Mouse (Mus musculus) erythroblast, embryonic 14.5 days (primary cell): ENCODE measurements around the gene Litaf. TPM values are rescaled to one million over a fixed set of nuclear protein-coding genes. Genes with fewer than 3 reads are reported as not detected.

Experiments
- H3K27me3 ChIP-seq: 2 replicates; pipeline ENCODE4 v1.6.1; 2012; ENCODE audit warnings: inconsistent platforms; ENCODE audit not compliant: control insufficient read depth
- H3K36me3 ChIP-seq: 2 replicates; pipeline ENCODE4 v1.6.1; 2012; ENCODE audit warnings: mild to moderate bottlenecking, inconsistent platforms; ENCODE audit not compliant: control insufficient read depth
- H3K4me1 ChIP-seq: 2 replicates; pipeline ENCODE4 v1.6.1; 2012; ENCODE audit warnings: inconsistent platforms; ENCODE audit not compliant: control insufficient read depth
- H3K4me3 ChIP-seq: replicated peaks from 2 replicates; pipeline ENCODE3; 2012; ENCODE audit warnings: moderate library complexity, mild to moderate bottlenecking, inconsistent platforms
- H3K9me3 ChIP-seq: 2 replicates; pipeline ENCODE4 v1.6.1; 2012; ENCODE audit warnings: low read length, inconsistent platforms, mixed read lengths; ENCODE audit not compliant: control insufficient read depth
- GATA1 ChIP-seq: IDR thresholded peaks from 2 replicates; pipeline ENCODE4 v1.6.1; 2012; ENCODE audit warnings: low read length, inconsistent platforms, mixed read lengths
- TAL1 ChIP-seq: IDR thresholded peaks from 3 replicates; pipeline ENCODE4 v1.6.1; 2012; ENCODE audit warnings: low read length, inconsistent platforms, mixed read lengths
- polyA plus RNA-seq: library from polyadenylated mRNA; stranded (reverse); fragments of >175 nt; gene quantifications from 2 replicates; pipeline ENCODE4 v1.2.3, GENCODE M21; 2012

Gene Litaf
- polyA plus RNA-seq, 1 experiment = 1.1 TPM

- Histone ChIP-seq H3K36me3 (no peaks in the 10 kb centered on the region), H3K9me3 (peaks cover 7% of the 10 kb centered on the region), H3K4me1 (no peaks in the 10 kb centered on the region), H3K27me3 (no peaks in the 10 kb centered on the region), H3K4me3 (no peak overlapping the region)
- no peak for TF ChIP-seq GATA1
- TF ChIP-seq TAL1 = no peak
These were observed 132.6 kb downstream of the Litaf start for GRCm38 (mm10) chr16:10933372-10933771.

- peaks cover 7% of the 10 kb centered on the region for H3K9me3 ChIP-seq
- no peaks in the 10 kb centered on the region for H3K36me3 ChIP-seq
- no peak for TF ChIP-seq GATA1
- no peaks in the 10 kb centered on the region for H3K4me1 ChIP-seq
- H3K4me3 ChIP-seq = no peak overlapping the region
- H3K27me3 ChIP-seq = no peaks in the 10 kb centered on the region
These were observed 138.9 kb downstream of the Litaf start for GRCm38 (mm10) chr16:10927026-10927425.

GRCm38 (mm10) chr16:10925591-10926180 is 140.3 kb downstream of the Litaf start:
- H3K9me3 ChIP-seq = peaks cover 2% of the 10 kb centered on the region
- no peaks in the 10 kb centered on the region for H3K4me1 ChIP-seq
- no peaks in the 10 kb centered on the region for H3K27me3 ChIP-seq
- TF ChIP-seq GATA1 = no peak
- TF ChIP-seq TAL1 = no peak
- H3K4me3 ChIP-seq = no peak overlapping the region
- no peaks in the 10 kb centered on the region for H3K36me3 ChIP-seq

GRCm38 (mm10) chr16:10923561-10923960 is 142.4 kb downstream of the Litaf start:
- no peaks in the 10 kb centered on the region for H3K36me3 ChIP-seq
- no peaks in the 10 kb centered on the region for H3K4me1 ChIP-seq
- H3K4me3 ChIP-seq = no peak overlapping the region
- no peak for TF ChIP-seq TAL1
- no peak for TF ChIP-seq GATA1
- no peaks in the 10 kb centered on the region for H3K27me3 ChIP-seq
- no peaks in the 10 kb centered on the region for H3K9me3 ChIP-seq

- no peak for TF ChIP-seq TAL1
- no peak for TF ChIP-seq GATA1
- no peaks in the 10 kb centered on the region for H3K4me1 ChIP-seq
- H3K27me3 ChIP-seq = no peaks in the 10 kb centered on the region
- no peaks in the 10 kb centered on the region for H3K9me3 ChIP-seq
- no peak overlapping the region for H3K4me3 ChIP-seq
- no peaks in the 10 kb centered on the region for H3K36me3 ChIP-seq
These were observed 146.1 kb downstream of the Litaf start for GRCm38 (mm10) chr16:10919856-10920255.

GRCm38 (mm10) chr16:10916271-10916670 is 149.7 kb downstream of the Litaf start:
- no peak for TF ChIP-seq TAL1
- TF ChIP-seq GATA1 = no peak
- no peaks in the 10 kb centered on the region for H3K27me3 ChIP-seq

GRCm38 (mm10) chr16:10915066-10915465 is 150.9 kb downstream of the Litaf start:
- no peaks in the 10 kb centered on the region for H3K9me3 ChIP-seq
- TF ChIP-seq GATA1 (no peak), TAL1 (no peak)
- no peak overlapping the region for H3K4me3 ChIP-seq
- no peaks in the 10 kb centered on the region for H3K27me3 ChIP-seq
- no peaks in the 10 kb centered on the region for H3K36me3 ChIP-seq
- H3K4me1 ChIP-seq = no peaks in the 10 kb centered on the region

More at GRCm38 (mm10) chr16:10916271-10916670, 149.7 kb downstream of the Litaf start:
- no peaks in the 10 kb centered on the region for H3K9me3 ChIP-seq
- no peak overlapping the region for H3K4me3 ChIP-seq
- H3K4me1 ChIP-seq = no peaks in the 10 kb centered on the region
- no peaks in the 10 kb centered on the region for H3K36me3 ChIP-seq

- Histone ChIP-seq H3K4me3 (no peak overlapping the region), H3K27me3 (no peaks in the 10 kb centered on the region), H3K36me3 (no peaks in the 10 kb centered on the region), H3K9me3 (no peaks in the 10 kb centered on the region), H3K4me1 (no peaks in the 10 kb centered on the region)
- TF ChIP-seq GATA1 (no peak), TAL1 (no peak)
These were observed 154.9 kb downstream of the Litaf start for GRCm38 (mm10) chr16:10911061-10911460.

- no peak overlapping the region for H3K4me3 ChIP-seq
- H3K9me3 ChIP-seq = no peaks in the 10 kb centered on the region
- H3K27me3 ChIP-seq = no peaks in the 10 kb centered on the region
- H3K4me1 ChIP-seq = no peaks in the 10 kb centered on the region
- TF ChIP-seq TAL1 = no peak
- TF ChIP-seq GATA1 = no peak
- H3K36me3 ChIP-seq = no peaks in the 10 kb centered on the region
These were observed 155.4 kb downstream of the Litaf start for GRCm38 (mm10) chr16:10910541-10910940.

Other genes with a start within 250 kb of the Litaf start
- gene Rmi2, start 231.1 kb downstream of the Litaf start, polyA plus RNA-seq = 0.57 and 0.65 TPM in 2 replicates
- 0.04 and 0.05 TPM in 2 replicates for gene Snn, start 5.2 kb downstream of the Litaf start, polyA plus RNA-seq
- 1.8 and 2.0 TPM in 2 replicates for gene Txndc11, start 68.5 kb upstream of the Litaf start, polyA plus RNA-seq
- gene Zc3h7a, start 110.2 kb upstream of the Litaf start, polyA plus RNA-seq = 0.50 and 0.54 TPM in 2 replicates
- gene Rsl1d1, start 137.2 kb upstream of the Litaf start, polyA plus RNA-seq = 0.68 and 0.77 TPM in 2 replicates
- 7.9 and 9.5 TPM in 2 replicates for gene Gspt1, start 188.2 kb upstream of the Litaf start, polyA plus RNA-seq
- not detected in 2 replicates for gene Tnfrsf17, start 247.7 kb upstream of the Litaf start, polyA plus RNA-seq